8 mouse cellular contexts compared by ENCODE assay signal in genomic region chr7:142373641-142374412, GRCm38 (mm10). TPM values are rescaled to one million over a fixed set of nuclear protein-coding genes. Genes with fewer than 3 reads are reported as not detected.
DNase-seq lines count a peak whose midpoint lies in the region; ATAC-seq and TF ChIP-seq lines count a peak whose summit lies in the region.

TSS of gene Ifitm10 (minus strand) at chr7:142373753.

- H3K9ac ChIP-seq in liver, embryonic 15.5 days: no peak within 1 kb of the TSS

- H3K27me3 ChIP-seq in cerebellum, adult 2 months (ENCODE audit: control insufficient read depth, insufficient read depth, low read length): no peaks in the 10 kb centered on the region
- H3K27me3 ChIP-seq in liver, embryonic 15.5 days: peaks cover 56% of the 10 kb centered on the region

- TF ChIP-seq CTCF in cerebellum, adult 2 months (IDR thresholded peaks at IDR 0.05; ENCODE audit: borderline replicate concordance, insufficient read depth, low read depth, low read length): no peak

- H3K27ac ChIP-seq in cerebellum, adult 2 months (ENCODE audit: insufficient read depth, low read length): peak within 1 kb of the TSS; percentile 95
- peak within 1 kb of the TSS; percentile 14; the same call in 1 of the 2 replicates for H3K27ac ChIP-seq in liver, embryonic 15.5 days (replicated peaks)

- 78% methylated on average over 8 of the region's 8 CpGs for whole genome bisulfite sequencing in cerebellum, adult 2 months
- WGBS in liver, embryonic 15.5 days (ENCODE audit: insufficient replicate concordance): 75% methylated on average over 8 of the region's 8 CpGs

- no peak for ATAC-seq in liver, embryonic 15.5 days (ENCODE audit: insufficient read depth)

- H3K4me1 ChIP-seq in cerebellum, adult 2 months (ENCODE audit: control insufficient read depth, insufficient read depth, low read length): peaks cover 42% of the 10 kb centered on the region
- H3K4me1 ChIP-seq in liver, embryonic 15.5 days (replicated peaks): peaks cover 63% of the 10 kb centered on the region

- TF ChIP-seq POLR2A in cerebellum, adult 2 months (IDR thresholded peaks at IDR 0.05; ENCODE audit: borderline replicate concordance, insufficient read depth, low read length): no peak

- peak within 1 kb of the TSS; percentile 71 for H3K4me2 ChIP-seq in liver, embryonic 15.5 days

- peak within 1 kb of the TSS; percentile 94 for H3K4me3 ChIP-seq in cerebellum, adult 2 months (replicated peaks; ENCODE audit: insufficient read depth, low read depth, low read length)
- peak within 1 kb of the TSS; percentile 50; the same call in 1 of the 2 replicates for H3K4me3 ChIP-seq in liver, embryonic 15.5 days (replicated peaks)

- peaks cover 45% of the 10 kb centered on the region for H3K36me3 ChIP-seq in liver, embryonic 15.5 days (replicated peaks)

- no peaks in the 10 kb centered on the region for H3K9me3 ChIP-seq in liver, embryonic 15.5 days (replicated peaks)

- no peak for DNase-seq in cerebellum, adult 2 months
- no peak for DNase-seq in cerebellum, adult 11 months
- DNase-seq in left cerebral cortex, adult 8-10 months (ENCODE audit: low spot score in 2 of 2): no peak
- DNase-seq in left cerebral cortex, adult 9 months (ENCODE audit: low spot score in 2 of 2): no peak
- peak; percentile 35 to 49 for DNase-seq in kidney, adult 8-10 months
- no peak for DNase-seq in adrenal gland, adult 2 months
- no peak for DNase-seq in urinary bladder, postnatal 14 days (ENCODE audit: low spot score)

RNA-seq across cellular contexts. Expression of gene Ifitm10, which starts in this region (rescaled TPM):
- 175 and 183 TPM in 2 replicates for polyA plus RNA-seq in cerebellum, adult 2 months (2012; rRNA removed)
- 10 to 100 TPM; 30.9 to 34.5 (median 31.7) TPM for total RNA-seq in left cerebral cortex, adult 8-10 months (2022)
- polyA plus RNA-seq in liver, embryonic 15.5 days (2015; fragmentation: Nextera tagmentation; extraction: Ambion mirVana): 1.9 and 2.1 TPM in 2 replicates
- total RNA-seq in adrenal gland, adult 2 months (2021): 1 to 10 TPM; 3.0 to 5.8 TPM
- 12.0 and 15.2 TPM in 2 replicates for polyA plus RNA-seq in adrenal gland, adult 2 months (2012; rRNA removed)

Comparison
In these comparisons a context has a peak if more than half of its experiments do, and no peak if none do; other contexts are left out.
1. RNA of gene Ifitm10 (total RNA-seq): 30.9 to 34.5 TPM in left cerebral cortex, adult 8-10 months; 3.0 to 5.8 TPM in adrenal gland, adult 2 months; every median in the first group is over 4 times any median in the second.
2. RNA of gene Ifitm10 (polyA plus RNA-seq): 175 to 183 TPM in cerebellum, adult 2 months; 12.0 to 15.2 TPM in adrenal gland, adult 2 months and 1.9 to 2.1 TPM in liver, embryonic 15.5 days; every median in the first group is over 10 times any median in the second.
3. DNase-seq: peak in kidney, adult 8-10 months (2 of 2); none in cerebellum, adult 2 months (0 of 2), cerebellum, adult 11 months (single experiment), left cerebral cortex, adult 8-10 months (0 of 2), left cerebral cortex, adult 9 months (0 of 2), adrenal gland, adult 2 months (single experiment) and urinary bladder, postnatal 14 days (single experiment).